Mouse (Mus musculus): ENCODE results near the gene Efna5.

Gene Efna5

GRCm38 (mm10) chr17:62657832-62658630 is 223.1 kb downstream of the Efna5 start:
- DNase-seq (ENCODE audit: low spot score in 2 of 2) = no peak

DNA sequence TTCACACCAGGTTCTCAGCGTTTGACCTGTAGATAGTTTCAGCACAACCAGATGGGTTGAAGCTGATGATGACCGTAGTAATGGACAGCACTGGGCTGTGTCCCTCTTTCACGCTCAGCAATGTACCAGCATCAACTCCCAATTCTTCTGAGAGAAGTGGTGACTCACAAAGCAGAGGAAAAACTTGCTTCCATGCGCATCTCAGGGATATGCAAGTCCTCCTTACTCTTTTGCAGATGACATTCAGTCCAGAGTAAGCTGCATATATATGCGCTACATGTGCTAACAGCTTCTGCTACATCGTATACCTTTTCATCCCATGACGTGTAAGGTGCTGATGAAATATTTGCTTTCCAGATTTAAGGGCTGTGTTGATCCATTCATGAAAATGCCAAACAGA is 224.1 kb downstream of the Efna5 start:
- no peak for DNase-seq (ENCODE audit: low spot score in 2 of 2)

DNA sequence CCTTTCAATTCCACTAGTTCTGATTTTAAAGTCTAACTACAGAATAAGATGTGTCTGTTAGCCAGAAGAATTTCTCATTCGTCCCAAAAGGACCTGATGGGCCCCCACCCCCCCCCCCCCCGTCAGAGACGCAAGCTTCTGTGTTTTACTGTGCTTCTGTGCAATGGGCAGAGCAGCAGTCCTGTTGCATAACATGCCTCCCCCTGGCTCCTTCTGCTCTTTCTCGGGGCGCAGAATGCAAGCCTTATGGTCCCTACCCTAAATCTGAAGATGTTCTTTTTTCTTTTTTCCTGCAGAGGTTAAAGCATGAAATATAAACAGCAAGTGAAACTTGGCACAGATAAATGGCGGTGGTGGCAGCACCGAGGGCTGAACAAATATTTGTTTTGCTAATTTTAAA is 224.5 kb downstream of the Efna5 start:
- DNase-seq (ENCODE audit: low spot score in 2 of 2) = no peak

GRCm38 (mm10) chr17:62655819-62656355 is 225.2 kb downstream of the Efna5 start:
- DNase-seq (ENCODE audit: low spot score in 2 of 2) = peak; percentile 29 to 62

GRCm38 (mm10) chr17:62652451-62652850 is 228.7 kb downstream of the Efna5 start:
- no peak for DNase-seq (ENCODE audit: low spot score in 2 of 2)

- no peak for DNase-seq (ENCODE audit: low spot score in 2 of 2)
These were observed 229.4 kb downstream of the Efna5 start for GRCm38 (mm10) chr17:62651696-62652095.

- DNase-seq (ENCODE audit: low spot score in 2 of 2) = peak in 1 of 2 experiments; percentile 17
These were observed 231.7 kb downstream of the Efna5 start for GRCm38 (mm10) chr17:62649293-62649950.

DNA sequence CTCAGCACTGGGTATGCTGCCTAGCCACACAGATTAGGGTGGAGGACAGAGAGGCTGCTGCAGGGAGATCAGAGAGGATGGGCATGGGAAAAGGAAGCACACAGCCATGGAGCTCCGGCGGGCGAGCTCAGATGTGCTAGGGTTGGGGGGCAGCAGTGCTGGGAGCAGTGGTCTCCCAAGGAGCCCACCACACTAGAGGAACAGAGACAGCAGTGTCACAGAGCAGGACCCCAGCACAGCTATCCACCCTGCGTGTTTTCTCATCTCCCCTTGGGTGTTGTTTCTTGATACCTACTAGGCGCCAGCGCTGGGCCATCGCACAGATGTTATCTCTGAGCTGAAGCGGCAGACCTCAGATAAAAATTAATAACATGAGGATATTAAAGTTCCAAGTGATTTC is 234.3 kb downstream of the Efna5 start:
- DNase-seq (ENCODE audit: low spot score in 2 of 2) = no peak

DNA sequence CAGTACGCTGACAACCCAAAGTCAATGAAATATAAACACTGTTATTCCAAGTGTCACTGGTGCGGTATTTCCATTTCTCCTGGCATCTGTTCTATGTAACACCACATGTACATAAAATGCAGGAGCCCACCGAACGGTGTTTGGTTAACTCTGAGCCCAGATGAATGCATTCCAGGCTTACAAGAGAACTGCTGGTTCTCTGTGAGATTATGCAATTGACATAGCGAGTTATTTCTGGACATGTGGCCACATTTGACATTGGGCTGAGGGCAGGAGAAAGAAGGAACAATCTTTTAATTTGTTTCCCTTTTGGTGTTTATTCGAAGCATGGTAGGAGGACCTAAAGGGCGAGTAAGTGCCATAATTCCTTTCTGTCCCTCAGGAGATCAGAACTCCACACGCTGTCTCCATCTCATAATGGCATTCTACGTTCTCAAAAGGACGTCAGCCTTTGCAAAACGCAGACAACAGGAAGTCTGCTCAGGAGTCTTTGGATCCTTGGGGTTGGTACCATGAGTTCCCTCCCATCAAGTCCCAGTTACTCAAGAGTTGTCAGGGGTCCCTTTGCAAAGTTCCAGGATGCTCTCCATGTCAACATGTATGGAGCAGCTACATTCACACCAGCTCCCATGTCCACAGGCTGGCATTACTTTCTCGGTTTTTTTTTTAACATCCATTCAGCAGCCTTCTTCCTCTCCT is 238.5 kb downstream of the Efna5 start:
- no peak for DNase-seq (ENCODE audit: low spot score in 2 of 2)

GRCm38 (mm10) chr17:62640654-62641053 is 240.5 kb downstream of the Efna5 start:
- no peak for DNase-seq (ENCODE audit: low spot score in 2 of 2)

DNA sequence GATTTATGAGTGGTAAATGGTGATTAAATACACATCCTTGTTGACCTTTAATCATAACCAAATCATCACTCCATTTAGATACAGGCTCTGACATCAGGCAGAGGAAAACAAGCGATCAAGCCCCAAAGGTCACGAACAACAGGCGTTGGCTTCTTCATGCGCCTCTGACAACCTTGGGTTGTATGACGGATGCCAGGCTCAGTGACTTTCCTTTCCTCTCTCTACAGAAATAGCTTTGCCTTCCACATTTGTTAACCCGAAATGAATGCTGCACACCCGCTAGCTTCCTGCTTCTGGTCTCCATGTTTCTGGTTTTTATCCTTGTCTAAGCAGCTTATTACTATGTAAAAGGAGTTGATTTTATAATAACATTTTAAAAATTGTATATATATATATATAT is 244.2 kb downstream of the Efna5 start:
- DNase-seq (ENCODE audit: low spot score in 2 of 2) = no peak

- DNase-seq (ENCODE audit: low spot score in 2 of 2) = no peak
These were observed 246.2 kb downstream of the Efna5 start for GRCm38 (mm10) chr17:62634937-62635336.

DNA sequence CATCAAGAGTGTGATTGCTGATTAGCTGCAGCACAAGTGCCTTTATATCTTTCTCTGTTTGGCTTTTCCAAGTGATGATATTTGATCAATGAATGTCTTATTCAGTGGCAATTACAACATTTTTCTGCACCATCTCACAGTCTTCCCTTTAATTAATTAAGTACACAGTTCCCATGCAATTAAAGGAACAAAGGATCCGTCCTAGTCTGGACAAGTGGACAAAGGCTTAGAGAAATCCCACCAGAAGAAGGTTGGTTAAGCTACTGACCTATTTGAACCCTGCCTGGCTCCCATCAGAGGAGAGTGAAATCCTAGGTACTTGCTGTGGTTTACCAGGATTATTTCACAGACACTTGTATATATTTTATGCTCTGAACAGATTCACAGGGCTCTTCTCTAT is 252.6 kb downstream of the Efna5 start:
- no peak for DNase-seq (ENCODE audit: low spot score in 2 of 2)

GRCm38 (mm10) chr17:62627508-62627907 is 253.6 kb downstream of the Efna5 start:
- no peak for DNase-seq (ENCODE audit: low spot score in 2 of 2)

DNA sequence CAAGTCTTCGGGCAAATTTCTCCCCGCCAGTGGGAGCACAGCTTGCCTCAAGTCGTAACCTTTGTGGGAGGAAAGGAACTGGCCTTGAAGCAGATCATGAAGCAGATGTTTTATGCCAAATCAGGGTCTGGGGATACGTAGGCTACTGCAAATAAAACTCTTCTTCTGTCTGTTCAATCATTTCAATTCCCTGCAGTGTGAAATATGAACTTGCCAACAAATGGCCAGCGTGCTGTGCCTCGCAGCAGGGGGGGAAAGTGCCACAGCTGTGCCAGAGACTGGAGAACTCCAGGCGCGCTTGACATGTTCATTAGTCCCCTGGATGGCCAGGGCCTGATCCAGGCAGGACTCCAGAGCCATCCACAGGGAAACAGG is 255.5 kb downstream of the Efna5 start:
- DNase-seq (ENCODE audit: low spot score in 2 of 2) = no peak

DNA sequence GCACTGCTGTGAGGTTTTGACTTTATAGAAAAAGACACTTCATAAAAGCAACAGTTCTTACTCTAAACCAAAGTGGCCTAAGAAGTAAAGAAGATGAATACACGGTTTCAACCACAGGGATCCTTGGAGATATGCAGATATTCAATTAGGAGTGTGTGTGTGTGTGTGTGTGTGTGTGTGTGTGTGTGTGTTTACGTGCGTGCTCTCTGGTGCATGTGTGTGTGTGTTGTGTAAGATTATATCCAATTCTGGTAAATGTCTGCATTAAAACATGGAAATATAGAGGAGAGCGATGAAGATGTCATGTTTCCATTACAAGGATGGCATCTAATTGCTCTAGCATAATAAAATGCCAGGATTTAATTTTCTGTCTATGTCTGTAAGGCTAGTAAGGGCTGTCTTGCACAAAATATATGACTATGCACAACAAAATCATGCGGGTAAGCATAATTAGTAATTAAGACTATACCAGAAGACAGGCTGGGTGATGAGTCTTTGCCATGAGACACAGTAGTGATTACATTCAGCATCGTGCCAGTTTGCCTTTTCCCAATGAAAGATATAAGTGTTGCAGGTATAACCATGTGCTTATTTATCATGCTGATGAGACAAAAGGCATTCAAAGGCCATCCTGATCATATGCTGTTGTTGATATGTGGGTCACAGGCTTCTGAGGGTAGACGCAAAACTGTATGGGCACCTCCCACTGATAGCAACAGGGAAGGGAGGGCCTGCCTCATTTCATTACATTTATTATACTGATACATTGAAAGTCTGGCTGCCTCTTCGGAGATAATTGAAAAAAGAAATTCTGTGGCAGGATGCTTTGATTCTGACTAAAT is 256.1 kb downstream of the Efna5 start:
- no peak for DNase-seq (ENCODE audit: low spot score in 2 of 2)

- DNase-seq (ENCODE audit: low spot score in 2 of 2) = no peak
These were observed 257.9 kb downstream of the Efna5 start for GRCm38 (mm10) chr17:62623224-62623623.

DNA sequence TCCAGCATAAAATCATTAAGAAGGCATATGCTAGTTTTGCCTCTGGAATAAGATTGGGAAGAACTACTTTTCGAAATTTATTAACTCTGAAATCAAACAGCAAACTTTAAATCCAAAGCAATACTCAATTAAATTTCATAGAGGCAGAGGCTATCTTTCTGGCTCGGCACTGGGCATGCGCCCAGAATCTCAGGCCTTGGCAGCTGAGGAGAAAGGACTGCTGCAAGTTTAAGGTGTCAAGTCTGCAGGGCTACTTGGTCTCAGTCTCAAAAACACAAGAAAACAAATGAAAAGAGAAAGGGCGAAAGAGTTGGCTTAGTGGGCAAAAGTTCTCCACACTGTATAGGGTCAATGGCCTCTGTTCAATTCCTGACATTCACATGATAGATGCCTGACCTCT is 258.6 kb downstream of the Efna5 start:
- no peak for DNase-seq (ENCODE audit: low spot score in 2 of 2)

- no peak for DNase-seq (ENCODE audit: low spot score in 2 of 2)
These were observed 266.0 kb downstream of the Efna5 start for GRCm38 (mm10) chr17:62615159-62615558.

GRCm38 (mm10) chr17:62614708-62615107 is 266.4 kb downstream of the Efna5 start:
- no peak for DNase-seq (ENCODE audit: low spot score in 2 of 2)

GRCm38 (mm10) chr17:62614237-62614636 is 266.9 kb downstream of the Efna5 start:
- DNase-seq (ENCODE audit: low spot score in 2 of 2) = no peak

DNA sequence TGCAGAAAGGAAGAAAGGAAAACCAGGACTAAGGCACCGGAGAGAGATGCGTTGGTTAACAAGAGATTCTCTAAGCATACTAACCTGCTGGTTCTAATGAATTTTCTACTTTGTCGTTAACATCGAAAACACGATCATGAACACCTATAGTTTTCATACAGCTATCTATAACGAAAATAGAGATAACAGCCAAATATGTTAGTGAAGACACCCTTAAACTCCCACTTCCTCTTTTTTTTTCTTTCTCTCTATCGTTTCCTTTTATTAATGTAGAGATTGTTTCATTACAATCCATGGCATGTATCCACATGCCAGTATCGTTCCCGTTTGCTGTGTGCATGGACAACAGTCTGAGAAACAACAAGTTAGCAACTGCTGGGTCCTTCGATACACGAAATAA is 267.9 kb downstream of the Efna5 start:
- no peak for DNase-seq (ENCODE audit: low spot score in 2 of 2)
